Mouse (Mus musculus) heart, postnatal 0 days (tissue): ENCODE data around the gene Rplp2.

ENCODE experiments used
- CTCF ChIP-seq: IDR thresholded peaks from 2 replicates; pipeline ENCODE4 v1.5.1; 2016; ENCODE audit warnings: antibody characterized with exemption, control low read depth, low read depth
- EP300 ChIP-seq: IDR thresholded peaks from 2 replicates; pipeline ENCODE4 v1.6.1; 2016; ENCODE audit warnings: antibody characterized with exemption, low read depth

DNA sequence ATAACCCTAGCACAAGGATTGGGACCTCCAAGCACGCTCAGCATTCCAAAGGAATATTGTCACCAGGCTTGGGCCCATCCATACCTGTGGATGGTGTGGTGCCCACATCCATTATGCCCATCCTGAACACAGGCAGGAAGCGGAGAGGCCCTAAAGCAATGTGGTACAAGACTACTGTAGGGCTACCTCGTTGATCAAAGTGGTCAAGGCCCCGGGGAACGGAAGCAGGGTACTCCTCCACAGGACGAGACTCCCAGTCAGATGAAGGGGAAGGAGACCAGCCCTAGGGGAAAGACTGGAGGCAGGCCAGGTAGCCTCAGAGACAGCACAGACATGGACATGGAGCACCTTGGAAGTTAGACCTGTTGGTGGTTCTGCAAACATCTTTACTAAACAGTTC is 25.6 kb downstream of the Rplp2 start:
- TF ChIP-seq CTCF (no peak), EP300 (no peak)
